Mouse (Mus musculus): ENCODE measurements at regions not wholly inside any gene's neighbourhood (a gene's known extent, or its start where the extent isn't known, plus 50 kb on each side); places are given as distances from the start of the nearest gene placed in this dataset.

GRCm38 (mm10) chr4:37566226-37566625 is 614.7 kb upstream of the Lingo2 start:
- Histone ChIP-seq H3K27ac (no peak overlapping the region), H3K9ac (replicated peaks) (no peak overlapping the region), H3K9me3 (no peaks in the 10 kb centered on the region), H3K36me3 (no peaks in the 10 kb centered on the region), H3K27me3 (no peaks in the 10 kb centered on the region), H3K4me3 (replicated peaks) (no peak overlapping the region), H3K4me2 (replicated peaks) (no peak overlapping the region), H3K4me1 (replicated peaks) (no peaks in the 10 kb centered on the region)
- 84% methylated on average over 1 of the region's 1 CpGs for WGBS
- no peak for ATAC-seq

- H3K36me3 ChIP-seq = no peaks in the 10 kb centered on the region
Observed at GRCm38 (mm10) chr4:37560209-37560608, 608.7 kb upstream of the Lingo2 start.

GRCm38 (mm10) chr4:37546001-37546400 is 594.5 kb upstream of the Lingo2 start:
- ATAC-seq = no peak
- Histone ChIP-seq H3K27ac (no peak overlapping the region), H3K4me1 (replicated peaks) (no peaks in the 10 kb centered on the region), H3K4me3 (replicated peaks) (no peak overlapping the region), H3K9ac (replicated peaks) (no peak overlapping the region), H3K4me2 (replicated peaks) (no peak overlapping the region), H3K27me3 (no peaks in the 10 kb centered on the region), H3K9me3 (no peaks in the 10 kb centered on the region), H3K36me3 (no peaks in the 10 kb centered on the region)
- 87% methylated on average over 3 of the region's 3 CpGs for WGBS

More at GRCm38 (mm10) chr4:37560209-37560608, 608.7 kb upstream of the Lingo2 start:
- H3K4me3 ChIP-seq (replicated peaks) = no peak overlapping the region
- no peaks in the 10 kb centered on the region for H3K4me1 ChIP-seq (replicated peaks)
- peak; percentile 68; the same call in 1 of the 2 replicates for ATAC-seq
- H3K4me2 ChIP-seq (replicated peaks) = no peak overlapping the region
- H3K27me3 ChIP-seq = no peaks in the 10 kb centered on the region
- H3K27ac ChIP-seq = no peak overlapping the region
- H3K9me3 ChIP-seq = no peaks in the 10 kb centered on the region
- H3K9ac ChIP-seq (replicated peaks) = no peak overlapping the region

GRCm38 (mm10) chr4:37507732-37508131 is 556.2 kb upstream of the Lingo2 start:
- H3K27ac ChIP-seq = no peak overlapping the region
- no peak overlapping the region for H3K4me3 ChIP-seq (replicated peaks)
- WGBS = 89% methylated on average over 4 of the region's 4 CpGs
- H3K4me2 ChIP-seq (replicated peaks) = no peak overlapping the region
- ATAC-seq = no peak
- no peaks in the 10 kb centered on the region for H3K36me3 ChIP-seq
- H3K9ac ChIP-seq (replicated peaks) = no peak overlapping the region
- H3K4me1 ChIP-seq (replicated peaks) = no peaks in the 10 kb centered on the region
- no peaks in the 10 kb centered on the region for H3K9me3 ChIP-seq
- H3K27me3 ChIP-seq = no peaks in the 10 kb centered on the region
